Mouse (Mus musculus): ENCODE data around the gene Zzz3.

GRCm38 (mm10) chr3:152446966-152447365 lies 51.7 kb downstream of the Zzz3 start:
- TF ChIP-seq CTCF (IDR thresholded peaks at IDR 0.05; ENCODE audit: borderline replicate concordance, control insufficient read depth, extremely low read depth, insufficient read depth, low read length, poor library complexity) (no peak), POLR2A (IDR thresholded peaks at IDR 0.05; ENCODE audit: control insufficient read depth, extremely low read depth, insufficient read depth, low read length, poor library complexity) (no peak)
